Mouse (Mus musculus) heart, embryonic 14.5 days (tissue): ENCODE results near the gene Ccdc93. TPM values are rescaled to one million over a fixed set of nuclear protein-coding genes. Genes with fewer than 3 reads are reported as not detected.

ENCODE experiments used
- ATAC-seq: fragments of 200-750 bp; cut with Nextera tagmentation; 2 replicates; pipeline ENCODE4 v1.8.0; 2017; ENCODE audit warnings: low read depth, moderate TSS enrichment; ENCODE audit not compliant: insufficient number of reproducible peaks, insufficient read depth, low FRiP score
- H3K27ac ChIP-seq, 2 experiments: fragments of 200-500 bp in 1 of 2; fragments of 300-500 bp in 1 of 2; sonication (generic) in 1 of 2; replicated peaks in 1 of 2; 2 replicates each; pipeline ENCODE4 v1.5.1; 2012 to 2014; ENCODE audit warnings: low read depth in 2 of 2, low read length in 2 of 2, control low read depth in 1 of 2, mild to moderate bottlenecking in 1 of 2, mixed read lengths in 1 of 2; ENCODE audit not compliant: control insufficient read depth in 1 of 2, insufficient read depth in 1 of 2
- H3K27me3 ChIP-seq: fragments of 300-500 bp; sonication (generic); 2 replicates; pipeline ENCODE4 v1.6.1; 2014; ENCODE audit warnings: mild to moderate bottlenecking, low read length, control low read depth; ENCODE audit not compliant: control insufficient read depth, insufficient read depth
- H3K36me3 ChIP-seq: fragments of 300-500 bp; sonication (generic); 2 replicates; pipeline ENCODE4 v1.6.1; 2014; ENCODE audit warnings: mild to moderate bottlenecking, control low read depth, low read length, mixed read lengths; ENCODE audit not compliant: control insufficient read depth, insufficient read depth
- H3K4me1 ChIP-seq, 2 experiments: fragments of 200-500 bp in 1 of 2; fragments of 300-500 bp in 1 of 2; sonication (generic) in 1 of 2; 2 replicates each; pipeline ENCODE4 v1.6.1; 2012 to 2014; ENCODE audit warnings: low read length in 2 of 2, control low read depth in 1 of 2, mixed read lengths in 1 of 2; ENCODE audit not compliant: control insufficient read depth in 2 of 2, insufficient read depth in 2 of 2
- H3K4me2 ChIP-seq: fragments of 300-500 bp; sonication (generic); 2 replicates; pipeline ENCODE4 v1.6.1; 2014; ENCODE audit warnings: mild to moderate bottlenecking, low read length
- H3K4me3 ChIP-seq, 2 experiments: fragments of 200-500 bp in 1 of 2; fragments of 300-500 bp in 1 of 2; sonication (generic) in 1 of 2; 2 replicates each; pipeline ENCODE4 v1.5.1; 2012 to 2014; ENCODE audit warnings: low read length in 2 of 2, mild to moderate bottlenecking in 2 of 2, control low read depth in 1 of 2, low read depth in 1 of 2, moderate library complexity in 1 of 2; ENCODE audit not compliant: control insufficient read depth in 1 of 2, insufficient read depth in 1 of 2
- H3K9ac ChIP-seq: fragments of 300-500 bp; sonication (generic); 2 replicates; pipeline ENCODE4 v1.6.1; 2014; ENCODE audit warnings: mild to moderate bottlenecking, low read length
- H3K9me3 ChIP-seq: fragments of 300-500 bp; sonication (generic); 2 replicates; pipeline ENCODE4 v1.6.1; 2016; ENCODE audit warnings: low read length, control low read depth; ENCODE audit not compliant: control insufficient read depth
- WGBS: fragments of 180-500 bp; shearing (Covaris S2); extraction: QIAGEN DNeasy Blood & Tissue Kit; methylation state at CpG from one replicate; pipeline ENCODE4 v1.1.7; 2014; 5-methylcytosine and 5-hydroxymethylcytosine counted together
- polyA plus RNA-seq: library from polyadenylated mRNA; unstranded; fragments of >200 nt; fragmentation: Nextera tagmentation; extraction: Ambion mirVana; gene quantifications from 2 replicates; pipeline ENCODE4 v1.2.1, GENCODE M21; 2014

Gene Ccdc93
- polyA plus RNA-seq, 1 experiment from 2014 or later = 6.4 TPM

GRCm38 (mm10) chr1:121527061-121527460 is 96.2 kb downstream of the Ccdc93 start:
- H3K4me2 ChIP-seq = peak overlapping the region; percentile 63; the same call in 1 of the 2 replicates
- no peaks in the 10 kb centered on the region for H3K36me3 ChIP-seq
- no peak for ATAC-seq
- WGBS = 42% methylated on average over 17 of the region's 17 CpGs
- peaks cover 32% of the 10 kb centered on the region for H3K27me3 ChIP-seq
- no peaks in the 10 kb centered on the region for H3K9me3 ChIP-seq
- H3K9ac ChIP-seq = no peak overlapping the region
- peaks cover 5 to 12% of the 10 kb centered on the region in 2 experiments; a peak in 3 of 4 replicates for H3K4me1 ChIP-seq
- no peak overlapping the region for H3K27ac ChIP-seq
- H3K4me3 ChIP-seq = peak overlapping the region in 1 of 2 experiments; percentile 39; a peak in 2 of 4 replicates

DNA sequence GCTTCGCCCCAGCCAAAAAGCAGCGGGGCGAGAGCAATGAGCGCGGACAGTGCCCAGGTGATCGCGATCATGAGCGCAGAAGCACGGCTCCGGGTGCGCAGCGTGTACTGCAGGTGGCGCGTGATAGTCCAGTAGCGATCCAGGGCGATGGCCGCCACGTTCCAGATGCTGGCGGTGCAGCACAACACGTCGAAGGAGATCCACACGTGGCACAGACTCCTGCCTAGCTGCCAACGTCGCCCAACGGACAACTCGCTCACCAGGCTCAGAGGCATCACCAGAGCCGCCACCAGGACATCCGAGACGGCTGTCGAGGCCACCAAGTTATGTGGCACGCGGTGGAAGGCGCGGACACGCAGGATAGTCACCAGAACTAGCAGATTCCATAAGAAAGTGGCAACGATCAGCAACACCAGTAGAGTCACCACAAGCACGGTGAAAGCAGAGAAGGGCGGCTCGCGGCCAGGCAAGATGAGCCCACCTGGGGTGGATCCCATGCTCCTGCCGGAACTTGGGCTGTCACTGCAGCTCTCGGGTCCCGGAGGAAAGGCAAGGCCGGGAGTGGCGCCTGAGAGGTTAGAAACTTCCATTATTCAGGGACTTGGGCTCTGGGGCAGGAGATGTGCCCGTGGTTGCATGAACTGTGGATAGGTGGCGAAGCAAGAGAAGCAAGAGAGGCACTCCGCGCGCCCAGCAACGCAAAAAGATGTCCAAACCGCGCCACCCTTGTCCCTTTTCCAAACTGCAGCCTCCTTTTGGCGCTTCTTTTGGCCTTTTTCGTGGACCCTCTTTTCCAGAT is 97.0 kb downstream of the Ccdc93 start:
- Histone ChIP-seq H3K27ac (no peak overlapping the region), H3K9ac (no peak overlapping the region), H3K4me2 (peak overlapping the region; percentile 63), H3K4me1 (peaks cover 5 to 12% of the 10 kb centered on the region in 2 experiments; a peak in 3 of 4 replicates), H3K27me3 (peaks cover 32% of the 10 kb centered on the region), H3K36me3 (no peaks in the 10 kb centered on the region), H3K4me3 (peak overlapping the region; percentile 30 to 39), H3K9me3 (no peaks in the 10 kb centered on the region)
- no peak for ATAC-seq
- WGBS = 14% methylated on average over 55 of the region's 55 CpGs

GRCm38 (mm10) chr1:121528399-121528720 is 97.5 kb downstream of the Ccdc93 start, which contains the start of gene Htr5b:
Gene Htr5b, minus strand, starts transcription at chr1:121528465.
- Histone ChIP-seq H3K9ac (no peak within 1 kb of the TSS), H3K27me3 (peaks cover 35% of the 10 kb centered on the region), H3K4me3 (peak within 1 kb of the TSS; percentile 30 to 39), H3K4me1 (peaks cover 5 to 12% of the 10 kb centered on the region in 2 experiments; a peak in 3 of 4 replicates), H3K36me3 (no peaks in the 10 kb centered on the region), H3K9me3 (no peaks in the 10 kb centered on the region), H3K27ac (no peak within 1 kb of the TSS), H3K4me2 (peak within 1 kb of the TSS; percentile 63)
- no peak for ATAC-seq
- 2% methylated on average over 11 of the region's 11 CpGs for WGBS

- Histone ChIP-seq H3K4me3 (no peak overlapping the region), H3K4me2 (no peak overlapping the region), H3K36me3 (no peaks in the 10 kb centered on the region), H3K9me3 (no peaks in the 10 kb centered on the region), H3K4me1 (peaks cover 5 to 12% of the 10 kb centered on the region in 2 experiments; a peak in 3 of 4 replicates), H3K9ac (no peak overlapping the region), H3K27me3 (peaks cover 35% of the 10 kb centered on the region), H3K27ac (no peak overlapping the region)
- ATAC-seq = no peak
- 80% methylated on average over 6 of the region's 6 CpGs for WGBS
Observed at GRCm38 (mm10) chr1:121529286-121529685, 98.4 kb downstream of the Ccdc93 start.

GRCm38 (mm10) chr1:121531439-121531838 is 100.6 kb downstream of the Ccdc93 start:
- Histone ChIP-seq H3K9me3 (no peaks in the 10 kb centered on the region), H3K36me3 (no peaks in the 10 kb centered on the region), H3K4me3 (no peak overlapping the region), H3K9ac (no peak overlapping the region), H3K27ac (no peak overlapping the region), H3K27me3 (peaks cover 35% of the 10 kb centered on the region), H3K4me1 (peaks cover 5 to 12% of the 10 kb centered on the region in 2 experiments; a peak in 3 of 4 replicates), H3K4me2 (no peak overlapping the region)
- no peak for ATAC-seq
- 29% methylated on average over 7 of the region's 7 CpGs for WGBS

DNA sequence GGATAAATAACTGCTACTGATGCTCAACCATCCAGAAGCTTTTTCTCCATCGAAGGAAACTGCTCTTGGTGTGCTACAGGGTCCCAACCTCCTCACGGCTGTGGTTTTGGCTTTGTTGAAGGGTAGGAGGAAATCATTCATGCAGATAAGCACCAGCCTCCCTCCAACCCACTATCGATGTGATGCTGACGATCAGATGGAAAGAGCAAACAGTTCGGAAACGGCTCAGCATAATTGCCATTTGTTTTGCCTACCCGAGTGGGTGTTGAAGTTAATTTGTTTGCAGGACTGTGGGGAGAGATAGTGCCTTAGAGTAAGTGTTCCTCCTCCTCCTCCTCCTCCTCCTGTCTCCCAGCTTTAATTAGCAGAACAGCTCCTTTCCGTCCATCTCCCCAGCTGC is 109.5 kb downstream of the Ccdc93 start:
- Histone ChIP-seq H3K36me3 (no peaks in the 10 kb centered on the region), H3K4me3 (no peak overlapping the region), H3K9me3 (no peaks in the 10 kb centered on the region), H3K9ac (no peak overlapping the region), H3K27me3 (no peaks in the 10 kb centered on the region), H3K4me2 (no peak overlapping the region), H3K4me1 (no peaks in the 10 kb centered on the region), H3K27ac (no peak overlapping the region)
- no peak for ATAC-seq
- 65% methylated on average over 8 of the region's 8 CpGs for WGBS

DNA sequence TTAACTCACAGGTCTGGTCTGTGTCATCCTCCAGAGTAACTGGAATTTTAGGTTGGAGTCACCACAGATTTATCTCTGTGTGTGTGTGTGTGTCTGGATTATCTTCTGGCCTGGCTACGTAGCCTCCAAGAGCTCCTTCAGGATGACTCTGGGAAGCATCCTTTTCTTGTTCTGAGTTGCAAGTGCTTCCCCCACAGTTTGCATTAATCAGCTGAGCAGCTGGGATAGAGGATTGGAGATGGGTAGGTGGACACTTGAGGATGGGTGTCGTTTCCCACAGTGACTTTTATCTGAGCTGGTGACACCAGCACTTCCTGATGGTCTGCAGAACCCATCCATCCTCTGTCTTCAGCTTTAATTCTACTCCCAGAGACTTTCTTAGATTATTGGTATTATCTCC is 116.0 kb downstream of the Ccdc93 start:
- Histone ChIP-seq H3K4me2 (no peak overlapping the region), H3K27me3 (no peaks in the 10 kb centered on the region), H3K4me3 (no peak overlapping the region), H3K36me3 (0 out of 2 replicates have a peak, but pooled peaks cover 10% of the 10 kb centered on the region), H3K9ac (no peak overlapping the region), H3K9me3 (0 out of 2 replicates have a peak, but pooled peaks cover 2% of the 10 kb centered on the region), H3K27ac (no peak overlapping the region), H3K4me1 (no peaks in the 10 kb centered on the region)
- ATAC-seq = no peak
- 40% methylated on average over 2 of the region's 2 CpGs for WGBS
